Mouse (Mus musculus): ENCODE results near the gene Trp53rkb. TPM values are rescaled to one million over a fixed set of nuclear protein-coding genes. Genes with fewer than 3 reads are reported as not detected.
"Not testable (repeated sequence)": the region's sequence is repeated elsewhere in the genome, so short reads cannot be mapped to it uniquely, and the experiment has no call there.

The Trp53rkb gene
- 7.3 and 7.8 TPM in 2 replicates for polyA plus RNA-seq (2015; fragmentation: Nextera tagmentation; extraction: Ambion mirVana)

GRCm38 (mm10) chr2:166792355-166792754 is at the start of gene Trp53rkb:
Gene Trp53rkb, plus strand, starts transcription at chr2:166792531.
- WGBS: 17% methylated on average over 5 of the region's 5 CpGs

GRCm38 (mm10) chr2:166743504-166743903 is 48.8 kb upstream of the Trp53rkb start:
- H3K4me3 ChIP-seq (ENCODE audit: low read length): no peak overlapping the region
- no peaks in the 10 kb centered on the region for H3K36me3 ChIP-seq (ENCODE audit: control insufficient read depth, insufficient read depth, low read length)
- no peak overlapping the region for H3K27ac ChIP-seq (ENCODE audit: low read depth, low read length)
- no peaks in the 10 kb centered on the region for H3K9me3 ChIP-seq (ENCODE audit: control insufficient read depth, low read length)
- no peak overlapping the region for H3K4me2 ChIP-seq (ENCODE audit: low read length)
- no peaks in the 10 kb centered on the region for H3K27me3 ChIP-seq (replicated peaks; ENCODE audit: control insufficient read depth, insufficient read depth, low read length)
- 32% methylated on average over 4 of the region's 4 CpGs for WGBS
- H3K4me1 ChIP-seq (ENCODE audit: control insufficient read depth, insufficient read depth, low read depth, low read length): no peaks in the 10 kb centered on the region
- no peak for ATAC-seq
- H3K9ac ChIP-seq (ENCODE audit: low read depth, low read length): no peak overlapping the region

More at GRCm38 (mm10) chr2:166792355-166792754, at the start of gene Trp53rkb:
- peaks cover 3% of the 10 kb centered on the region for H3K36me3 ChIP-seq (ENCODE audit: control insufficient read depth, insufficient read depth, low read length)
- H3K4me1 ChIP-seq (ENCODE audit: control insufficient read depth, insufficient read depth, low read depth, low read length): peaks cover 13% of the 10 kb centered on the region
- no peaks in the 10 kb centered on the region for H3K9me3 ChIP-seq (ENCODE audit: control insufficient read depth, low read length)
- ATAC-seq: peak; percentile 84
- peak within 1 kb of the TSS; percentile 69 for H3K27ac ChIP-seq (ENCODE audit: low read depth, low read length)
- no peaks in the 10 kb centered on the region for H3K27me3 ChIP-seq (replicated peaks; ENCODE audit: control insufficient read depth, insufficient read depth, low read length)
- peak within 1 kb of the TSS; percentile 76 for H3K4me3 ChIP-seq (ENCODE audit: low read length)
- peak within 1 kb of the TSS; percentile 69; the same call in 1 of the 2 replicates for H3K9ac ChIP-seq (ENCODE audit: low read depth, low read length)
- H3K4me2 ChIP-seq (ENCODE audit: low read length): peak within 1 kb of the TSS; percentile 74

- Histone ChIP-seq H3K27ac (ENCODE audit: low read depth, low read length) (no peak overlapping the region), H3K4me2 (ENCODE audit: low read length) (no peak overlapping the region), H3K4me1 (ENCODE audit: control insufficient read depth, insufficient read depth, low read depth, low read length) (no peaks in the 10 kb centered on the region), H3K9ac (ENCODE audit: low read depth, low read length) (no peak overlapping the region), H3K4me3 (ENCODE audit: low read length) (no peak overlapping the region), H3K27me3 (replicated peaks; ENCODE audit: control insufficient read depth, insufficient read depth, low read length) (no peaks in the 10 kb centered on the region), H3K36me3 (ENCODE audit: control insufficient read depth, insufficient read depth, low read length) (no peaks in the 10 kb centered on the region), H3K9me3 (ENCODE audit: control insufficient read depth, low read length) (no peaks in the 10 kb centered on the region)
- ATAC-seq: no peak
- WGBS: 77% methylated on average over 5 of the region's 7 CpGs
Measured at GRCm38 (mm10) chr2:166744433-166744832, 47.9 kb upstream of the Trp53rkb start.

- H3K9ac ChIP-seq (ENCODE audit: low read depth, low read length): no peak overlapping the region
- H3K4me1 ChIP-seq (ENCODE audit: control insufficient read depth, insufficient read depth, low read depth, low read length): no peaks in the 10 kb centered on the region
- no peak overlapping the region for H3K4me2 ChIP-seq (ENCODE audit: low read length)
- no peak for ATAC-seq
- H3K27me3 ChIP-seq (replicated peaks; ENCODE audit: control insufficient read depth, insufficient read depth, low read length): no peaks in the 10 kb centered on the region
- no peaks in the 10 kb centered on the region for H3K9me3 ChIP-seq (ENCODE audit: control insufficient read depth, low read length)
- WGBS: 85% methylated on average over 9 of the region's 9 CpGs
- no peak overlapping the region for H3K27ac ChIP-seq (ENCODE audit: low read depth, low read length)
- H3K36me3 ChIP-seq (ENCODE audit: control insufficient read depth, insufficient read depth, low read length): no peaks in the 10 kb centered on the region
- H3K4me3 ChIP-seq (ENCODE audit: low read length): no peak overlapping the region
Measured at GRCm38 (mm10) chr2:166745849-166746248, 46.5 kb upstream of the Trp53rkb start.

GRCm38 (mm10) chr2:166746261-166746913 is 45.9 kb upstream of the Trp53rkb start:
- H3K4me2 ChIP-seq (ENCODE audit: low read length); H3K9ac ChIP-seq (ENCODE audit: low read depth, low read length); H3K4me3 ChIP-seq (ENCODE audit: low read length); ATAC-seq; H3K27me3 ChIP-seq (replicated peaks; ENCODE audit: control insufficient read depth, insufficient read depth, low read length); H3K27ac ChIP-seq (ENCODE audit: low read depth, low read length); H3K4me1 ChIP-seq (ENCODE audit: control insufficient read depth, insufficient read depth, low read depth, low read length); H3K36me3 ChIP-seq (ENCODE audit: control insufficient read depth, insufficient read depth, low read length); H3K9me3 ChIP-seq (ENCODE audit: control insufficient read depth, low read length): not testable (repeated sequence)
- 55% methylated on average over 14 of the region's 14 CpGs for WGBS

GRCm38 (mm10) chr2:166750620-166751191 is 41.6 kb upstream of the Trp53rkb start:
- 87% methylated on average over 6 of the region's 6 CpGs for WGBS
- ATAC-seq: no peak
- H3K27ac ChIP-seq (ENCODE audit: low read depth, low read length): no peak overlapping the region

GRCm38 (mm10) chr2:166754194-166754593 is 38.1 kb upstream of the Trp53rkb start:
- Histone ChIP-seq H3K9ac (ENCODE audit: low read depth, low read length) (no peak overlapping the region), H3K36me3 (ENCODE audit: control insufficient read depth, insufficient read depth, low read length) (no peaks in the 10 kb centered on the region), H3K4me3 (ENCODE audit: low read length) (no peak overlapping the region), H3K27me3 (replicated peaks; ENCODE audit: control insufficient read depth, insufficient read depth, low read length) (no peaks in the 10 kb centered on the region), H3K4me2 (ENCODE audit: low read length) (no peak overlapping the region), H3K9me3 (ENCODE audit: control insufficient read depth, low read length) (no peaks in the 10 kb centered on the region), H3K27ac (ENCODE audit: low read depth, low read length) (no peak overlapping the region), H3K4me1 (ENCODE audit: control insufficient read depth, insufficient read depth, low read depth, low read length) (no peaks in the 10 kb centered on the region)
- no peak for ATAC-seq
- 85% methylated on average over 4 of the region's 4 CpGs for WGBS

More at GRCm38 (mm10) chr2:166750620-166751191, 41.6 kb upstream of the Trp53rkb start:
- Histone ChIP-seq H3K27me3 (replicated peaks; ENCODE audit: control insufficient read depth, insufficient read depth, low read length) (no peaks in the 10 kb centered on the region), H3K9ac (ENCODE audit: low read depth, low read length) (no peak overlapping the region), H3K4me2 (ENCODE audit: low read length) (no peak overlapping the region), H3K36me3 (ENCODE audit: control insufficient read depth, insufficient read depth, low read length) (no peaks in the 10 kb centered on the region), H3K4me1 (ENCODE audit: control insufficient read depth, insufficient read depth, low read depth, low read length) (no peaks in the 10 kb centered on the region), H3K9me3 (ENCODE audit: control insufficient read depth, low read length) (no peaks in the 10 kb centered on the region), H3K4me3 (ENCODE audit: low read length) (no peak overlapping the region)

GRCm38 (mm10) chr2:166754760-166755159 is 37.6 kb upstream of the Trp53rkb start:
- no peaks in the 10 kb centered on the region for H3K36me3 ChIP-seq (ENCODE audit: control insufficient read depth, insufficient read depth, low read length)
- H3K4me2 ChIP-seq (ENCODE audit: low read length): no peak overlapping the region
- no peak for ATAC-seq
- H3K27ac ChIP-seq (ENCODE audit: low read depth, low read length): no peak overlapping the region
- no peak overlapping the region for H3K9ac ChIP-seq (ENCODE audit: low read depth, low read length)
- no peaks in the 10 kb centered on the region for H3K4me1 ChIP-seq (ENCODE audit: control insufficient read depth, insufficient read depth, low read depth, low read length)
- H3K27me3 ChIP-seq (replicated peaks; ENCODE audit: control insufficient read depth, insufficient read depth, low read length): no peaks in the 10 kb centered on the region
- no peaks in the 10 kb centered on the region for H3K9me3 ChIP-seq (ENCODE audit: control insufficient read depth, low read length)
- WGBS: 91% methylated on average over 7 of the region's 7 CpGs
- H3K4me3 ChIP-seq (ENCODE audit: low read length): no peak overlapping the region

- Histone ChIP-seq H3K9ac (ENCODE audit: low read depth, low read length) (no peak overlapping the region), H3K9me3 (ENCODE audit: control insufficient read depth, low read length) (no peaks in the 10 kb centered on the region), H3K4me2 (ENCODE audit: low read length) (no peak overlapping the region), H3K27me3 (replicated peaks; ENCODE audit: control insufficient read depth, insufficient read depth, low read length) (no peaks in the 10 kb centered on the region), H3K36me3 (ENCODE audit: control insufficient read depth, insufficient read depth, low read length) (no peaks in the 10 kb centered on the region), H3K4me1 (ENCODE audit: control insufficient read depth, insufficient read depth, low read depth, low read length) (no peaks in the 10 kb centered on the region), H3K27ac (ENCODE audit: low read depth, low read length) (no peak overlapping the region), H3K4me3 (ENCODE audit: low read length) (no peak overlapping the region)
- WGBS: 41% methylated on average over 3 of the region's 3 CpGs
- no peak for ATAC-seq
Measured at GRCm38 (mm10) chr2:166757969-166758368, 34.4 kb upstream of the Trp53rkb start.

Data from hindbrain, embryonic 16.5 days (tissue).